Mouse (Mus musculus): ENCODE data around the gene Pilrb1.
A peak's percentile ranks its signal among the peaks of the same experiment; 100 is the strongest.
"Not testable (repeated sequence)": the region's sequence is repeated elsewhere in the genome, so short reads cannot be mapped to it uniquely, and the experiment has no call there.

The Pilrb1 gene

GRCm38 (mm10) chr5:137857960-137858710 lies at the start of gene Pilrb1:
Gene Pilrb1, minus strand, starts transcription at chr5:137858106.
- DNase-seq (ENCODE audit: low read depth, low spot score), result not testable (repeated sequence)

DNA sequence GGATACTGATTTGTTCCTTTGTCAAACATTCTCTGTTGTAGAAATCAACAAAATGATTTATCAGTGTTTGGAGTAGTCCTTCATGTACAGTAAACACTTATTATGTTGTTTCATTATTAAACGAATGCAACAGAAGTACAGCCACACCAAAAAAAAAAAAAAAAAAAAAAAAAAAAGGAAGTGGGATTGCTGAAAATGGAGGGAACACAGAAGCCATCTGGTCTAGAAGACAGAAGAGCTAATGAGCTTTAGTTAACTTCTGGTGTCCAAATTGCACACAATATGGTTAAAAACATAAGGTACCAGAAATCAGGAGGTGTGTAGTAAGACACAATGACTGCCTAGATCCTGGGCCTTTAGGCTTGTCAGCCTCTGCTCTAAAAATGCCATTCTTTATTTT lies 39.9 kb upstream of the Pilrb1 start:
- DNase-seq (ENCODE audit: low read depth, low spot score), result no peak

DNA sequence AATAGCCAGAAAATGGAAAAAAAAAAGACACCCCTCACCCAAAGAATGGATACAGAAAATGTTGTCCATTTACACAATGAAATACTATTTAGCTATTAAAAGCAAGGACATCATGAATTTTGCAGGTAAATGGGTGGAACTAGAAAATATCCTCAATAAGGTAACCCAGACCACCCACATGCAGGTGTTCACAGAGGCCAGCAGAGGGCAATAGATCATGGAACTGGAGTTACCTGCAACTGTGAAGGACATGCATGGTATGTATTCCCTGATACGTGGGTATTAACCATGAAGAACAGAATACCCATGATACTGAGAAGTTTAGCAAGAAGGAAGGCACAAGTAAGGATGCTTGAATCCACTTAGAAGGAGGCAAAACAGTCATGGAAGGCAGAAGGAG lies 35.0 kb upstream of the Pilrb1 start:
- DNase-seq (ENCODE audit: low read depth, low spot score), result no peak

- no peak for DNase-seq (ENCODE audit: low read depth, low spot score)
Measured at GRCm38 (mm10) chr5:137887666-137888065, 29.8 kb upstream of the Pilrb1 start.

DNA sequence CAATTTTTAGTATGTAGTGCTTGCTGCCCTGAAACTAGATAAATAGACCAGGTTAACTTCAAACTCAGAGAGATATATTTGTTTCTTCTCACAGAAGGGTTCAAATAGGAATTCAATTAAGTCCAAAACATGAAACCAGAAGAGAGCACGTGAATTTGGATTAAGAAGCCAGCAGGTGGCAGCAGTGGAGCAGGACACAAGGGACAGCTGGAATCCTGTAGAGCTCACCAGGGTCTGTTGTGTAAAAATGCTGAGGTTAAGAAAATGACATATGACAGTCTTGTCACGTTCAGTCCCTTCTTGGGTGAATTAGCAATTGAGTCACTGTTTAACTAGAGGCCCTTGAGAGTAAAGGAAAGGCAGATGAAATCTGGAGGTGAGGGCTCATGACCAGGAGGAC lies 28.0 kb upstream of the Pilrb1 start:
- DNase-seq (ENCODE audit: low read depth, low spot score), result peak; percentile 18

DNA sequence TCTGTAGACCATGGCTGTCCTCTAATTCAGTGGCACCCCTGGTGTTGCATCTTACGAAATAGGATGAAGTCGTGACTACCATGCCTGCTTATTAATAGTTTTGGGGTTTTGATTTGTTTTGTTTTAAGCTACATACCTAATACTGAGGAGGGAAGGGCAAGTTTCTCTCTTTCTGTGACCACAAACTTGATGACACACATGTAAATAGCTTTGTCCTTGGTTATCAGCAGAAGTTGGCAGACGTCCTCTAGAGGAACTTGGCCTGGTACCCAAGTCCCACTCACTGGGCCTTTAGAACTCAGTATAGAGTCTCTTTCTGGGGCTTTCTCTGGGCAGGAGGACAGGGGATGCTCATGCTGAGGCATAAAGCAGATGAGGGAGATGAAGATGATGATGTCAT lies 25.4 kb upstream of the Pilrb1 start:
- DNase-seq (ENCODE audit: low read depth, low spot score), result no peak

DNA sequence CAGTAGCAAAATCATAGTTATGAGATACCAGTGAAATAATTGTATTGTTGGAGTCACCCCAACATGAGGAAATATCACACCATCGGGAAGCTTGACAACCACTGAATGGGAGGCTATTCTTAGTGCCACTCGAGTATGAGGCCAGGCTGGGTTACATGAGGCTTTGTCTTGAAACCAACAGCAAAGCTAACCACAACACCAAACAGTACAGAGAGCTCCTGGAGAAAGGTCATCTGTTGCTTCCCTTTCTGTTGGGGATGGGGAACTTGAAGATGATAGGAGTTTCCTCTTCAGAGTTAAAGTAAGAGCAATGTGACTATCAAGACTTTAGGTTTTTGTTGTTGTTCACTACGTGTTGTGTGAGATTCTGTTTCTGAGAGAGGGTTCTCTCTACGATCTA lies 25.0 kb upstream of the Pilrb1 start:
- no peak for DNase-seq (ENCODE audit: low read depth, low spot score)

GRCm38 (mm10) chr5:137877860-137878259 lies 20.0 kb upstream of the Pilrb1 start:
- no peak for DNase-seq (ENCODE audit: low read depth, low spot score)

- no peak for DNase-seq (ENCODE audit: low read depth, low spot score)
Measured at GRCm38 (mm10) chr5:137875054-137875453, 17.1 kb upstream of the Pilrb1 start.

GRCm38 (mm10) chr5:137872381-137872702 lies 14.4 kb upstream of the Pilrb1 start:
- DNase-seq (ENCODE audit: low read depth, low spot score), result not testable (repeated sequence)

DNA sequence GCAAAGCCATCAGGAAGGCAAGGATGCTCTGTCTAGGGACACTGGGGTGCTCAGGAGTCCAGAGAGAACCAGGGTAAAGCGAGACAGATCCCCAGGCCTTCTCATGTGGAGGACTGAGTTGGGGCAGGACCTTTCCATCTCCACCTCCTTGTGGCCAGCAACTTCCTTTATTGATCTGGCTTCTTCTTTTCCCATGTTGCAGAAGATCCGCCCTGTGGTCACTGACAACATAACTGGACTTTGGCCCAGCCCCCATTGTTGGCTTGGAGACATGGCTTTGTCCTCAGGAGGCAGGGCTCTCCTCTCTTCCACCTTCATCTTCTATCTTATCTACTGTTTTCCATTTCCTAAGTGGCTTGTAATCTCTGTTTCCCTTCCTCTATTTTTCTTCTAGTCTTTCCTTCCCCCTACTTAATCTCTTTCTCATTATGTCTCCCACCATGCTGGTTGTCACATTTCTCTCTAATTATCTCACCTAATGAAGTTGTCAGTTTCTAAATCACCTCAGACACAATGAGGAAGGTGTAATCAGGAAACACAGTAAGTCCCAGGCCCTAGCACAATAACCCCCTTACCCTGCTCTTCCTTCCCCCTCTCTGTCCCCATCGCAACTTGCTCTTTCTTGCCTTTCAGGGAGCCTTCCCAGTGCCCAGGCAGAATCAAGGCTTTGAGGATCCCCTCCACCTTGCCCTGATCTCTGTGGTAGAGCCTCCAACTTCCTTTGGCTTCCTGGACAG lies 13.9 kb upstream of the Pilrb1 start, which contains the start of gene Pilrb2:
TSS of gene Pilrb2 (minus strand) at position 172 of the 737 bp plus-strand sequence.
- DNase-seq (ENCODE audit: low read depth, low spot score), result not testable (repeated sequence)

DNA sequence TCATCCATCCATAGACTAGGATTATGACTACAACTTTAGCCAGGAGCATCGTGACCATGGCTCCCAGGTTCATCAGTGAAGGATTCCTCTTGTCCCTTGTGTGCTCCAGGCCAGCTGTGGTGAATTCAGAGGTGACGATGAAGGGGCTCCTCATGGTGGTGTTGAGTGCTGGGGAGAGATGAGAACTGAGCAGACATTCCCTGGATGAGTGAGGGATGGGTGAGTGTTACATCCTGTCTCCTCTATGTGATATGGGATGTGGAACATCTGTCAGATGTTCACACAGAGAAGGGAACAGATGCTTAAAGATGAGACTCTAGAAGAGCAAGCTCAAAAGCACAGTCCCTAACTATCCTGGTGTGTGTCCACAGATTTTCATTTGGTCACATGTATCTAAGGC lies 10.7 kb upstream of the Pilrb1 start:
- not testable (repeated sequence) for DNase-seq (ENCODE audit: low read depth, low spot score)

DNA sequence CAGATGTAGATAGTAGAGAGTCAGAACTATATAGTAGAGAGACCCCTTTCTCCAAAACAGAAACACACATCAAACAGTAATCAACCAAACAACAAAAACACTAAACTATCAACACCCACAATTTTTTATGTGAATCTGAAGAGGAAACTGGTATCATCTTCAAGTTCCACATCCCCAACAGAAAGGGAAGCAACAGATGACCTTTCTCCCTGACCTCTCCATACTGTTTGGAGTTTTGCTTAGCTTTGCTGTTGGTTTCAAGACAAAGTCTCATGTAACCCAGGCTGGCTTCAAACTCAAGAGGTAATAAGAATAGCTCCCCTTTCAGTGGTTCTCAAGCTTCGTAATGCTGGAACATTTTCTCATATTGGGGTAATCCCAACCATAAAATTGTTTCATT lies 6.1 kb upstream of the Pilrb1 start:
- DNase-seq (ENCODE audit: low read depth, low spot score), result not testable (repeated sequence)

- not testable (repeated sequence) for DNase-seq (ENCODE audit: low read depth, low spot score)
Measured at GRCm38 (mm10) chr5:137856870-137857269, 1.0 kb downstream of the Pilrb1 start.

DNA sequence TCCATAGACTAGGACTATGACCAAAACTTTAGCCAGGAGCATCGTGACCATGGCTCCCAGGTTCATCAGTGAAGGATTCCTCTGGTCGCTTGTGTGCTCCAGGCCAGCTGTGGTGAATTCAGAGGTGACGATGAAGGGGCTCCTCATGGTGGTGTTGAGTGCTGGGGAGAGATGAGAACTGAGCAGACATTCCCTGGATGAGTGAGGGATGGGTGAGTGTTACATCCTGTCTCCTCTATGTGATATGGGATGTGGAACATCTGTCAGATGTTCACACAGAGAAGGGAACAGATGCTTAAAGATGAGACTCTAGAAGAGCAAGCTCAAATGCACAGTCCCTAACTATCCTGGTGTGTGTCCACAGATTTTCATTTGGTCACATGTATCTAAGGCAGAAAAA lies 3.0 kb downstream of the Pilrb1 start:
- not testable (repeated sequence) for DNase-seq (ENCODE audit: low read depth, low spot score)

GRCm38 (mm10) chr5:137850313-137850712 lies 7.6 kb downstream of the Pilrb1 start:
- not testable (repeated sequence) for DNase-seq (ENCODE audit: low read depth, low spot score)

DNA sequence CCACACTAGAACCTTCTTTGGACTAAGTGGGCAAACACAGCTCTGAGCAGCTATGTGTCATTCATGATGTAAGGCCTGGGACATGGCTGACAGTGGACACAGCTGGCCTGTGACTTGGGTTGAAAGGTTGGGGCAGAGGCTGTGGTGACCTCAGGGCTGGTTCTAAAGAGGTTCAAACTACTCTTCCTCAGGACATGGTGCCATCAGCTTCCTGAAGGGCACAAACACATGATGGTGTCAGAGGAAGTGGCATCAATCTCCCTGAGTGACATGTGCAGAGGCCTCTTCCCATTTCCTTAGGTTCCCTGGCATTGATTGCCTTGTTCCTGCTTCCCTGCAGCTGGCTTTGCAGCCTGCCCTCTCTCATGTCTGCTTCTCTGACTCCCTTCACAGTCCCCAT lies 20.8 kb downstream of the Pilrb1 start:
- not testable (repeated sequence) for DNase-seq (ENCODE audit: low read depth, low spot score)

- no peak for DNase-seq (ENCODE audit: low read depth, low spot score)
Measured at GRCm38 (mm10) chr5:137836611-137837010, 21.3 kb downstream of the Pilrb1 start.

DNA sequence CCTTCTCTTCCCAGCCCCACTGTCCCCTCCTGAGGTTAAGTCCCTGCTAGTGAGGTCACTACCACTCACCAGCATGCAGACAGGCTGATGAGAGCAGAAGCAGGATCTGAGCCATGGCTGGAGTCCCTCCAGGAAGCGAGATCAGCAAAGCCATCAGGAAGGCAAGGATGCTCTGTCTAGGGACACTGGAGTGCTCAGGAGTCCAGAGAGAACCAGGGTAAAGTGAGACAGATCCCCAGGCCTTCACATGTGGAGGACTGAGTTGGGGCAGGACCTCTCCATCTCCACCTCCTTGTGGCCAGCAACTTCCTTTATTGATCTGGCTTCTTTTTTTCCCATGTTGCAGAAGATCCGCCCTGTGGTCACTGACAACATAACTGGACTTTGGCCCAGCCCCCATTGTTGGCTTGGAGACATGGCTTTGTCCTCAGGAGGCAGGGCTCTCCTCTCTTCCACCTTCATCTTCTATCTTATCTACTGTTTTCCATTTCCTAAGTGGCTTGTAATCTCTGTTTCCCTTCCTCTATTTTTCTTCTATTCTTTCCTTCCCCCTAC lies 21.9 kb downstream of the Pilrb1 start, which contains the start of gene Pilra:
TSS of gene Pilra (minus strand) at position 316 of the 555 bp plus-strand sequence.
- DNase-seq (ENCODE audit: low read depth, low spot score), result not testable (repeated sequence)

- no peak for DNase-seq (ENCODE audit: low read depth, low spot score)
Measured at GRCm38 (mm10) chr5:137833500-137833899, 24.4 kb downstream of the Pilrb1 start.

DNA sequence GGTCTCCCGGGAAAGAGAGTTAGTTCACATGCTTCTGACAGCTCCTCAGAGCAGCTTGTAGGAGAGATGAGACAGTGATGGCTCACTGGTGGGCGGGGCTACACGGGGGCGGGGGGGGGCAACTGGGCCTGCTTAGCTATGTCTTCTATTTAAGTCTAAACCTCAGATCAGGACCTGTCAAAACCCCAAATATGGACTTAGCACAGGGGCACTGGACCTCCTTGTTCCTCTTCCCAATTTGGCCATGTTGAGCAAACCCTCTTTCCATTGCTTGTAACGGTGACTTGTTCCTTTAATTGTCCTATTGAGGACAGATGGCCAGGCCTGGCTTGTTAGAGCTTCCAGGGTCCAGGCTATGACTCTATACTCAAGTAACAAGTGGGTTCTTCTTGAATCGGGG lies 26.4 kb downstream of the Pilrb1 start:
- no peak for DNase-seq (ENCODE audit: low read depth, low spot score)

GRCm38 (mm10) chr5:137831106-137831505 lies 26.8 kb downstream of the Pilrb1 start:
- DNase-seq (ENCODE audit: low read depth, low spot score), result no peak

- DNase-seq (ENCODE audit: low read depth, low spot score), result no peak
Measured at GRCm38 (mm10) chr5:137830238-137830637, 27.7 kb downstream of the Pilrb1 start.

Data from WW6 (cell line).